Mouse (Mus musculus) limb, embryonic 10.5 days (tissue): ENCODE measurements around the gene Nfkbie. TPM values are rescaled to one million over a fixed set of nuclear protein-coding genes. Genes with fewer than 3 reads are reported as not detected.
A peak's percentile ranks its signal among the peaks of the same experiment; 100 is the strongest.

ENCODE experiments used
- DNase-seq: peaks from one replicate; pipeline ENCODE4 v3.0.0-alpha.2; 2017; ENCODE audit warnings: low spot score
- H3K27ac ChIP-seq: fragments of 300-500 bp; sonication (generic); 2 replicates; pipeline ENCODE4 v1.5.1; 2016; ENCODE audit warnings: mild to moderate bottlenecking
- H3K27me3 ChIP-seq: fragments of 300-500 bp; sonication (generic); 2 replicates; pipeline ENCODE4 v1.6.1; 2016; ENCODE audit warnings: low read depth, mild to moderate bottlenecking; ENCODE audit not compliant: poor library complexity, severe bottlenecking
- H3K36me3 ChIP-seq: fragments of 300-500 bp; sonication (generic); 2 replicates; pipeline ENCODE4 v1.6.1; 2016; ENCODE audit warnings: mild to moderate bottlenecking, moderate library complexity
- H3K4me1 ChIP-seq: fragments of 300-500 bp; sonication (generic); 2 replicates; pipeline ENCODE4 v1.6.1; 2016
- H3K4me3 ChIP-seq: fragments of 300-500 bp; sonication (generic); 2 replicates; pipeline ENCODE4 v1.5.1; 2016; ENCODE audit warnings: mild to moderate bottlenecking, moderate library complexity
- H3K9me3 ChIP-seq: fragments of 300-500 bp; sonication (generic); replicated peaks from 2 replicates; pipeline ENCODE4 v1.6.1; 2016; ENCODE audit warnings: mild to moderate bottlenecking
- WGBS: fragments of 180-500 bp; shearing (Covaris S2); methylation state at CpG from one replicate; pipeline ENCODE4 v1.1.7; 2016; 5-methylcytosine and 5-hydroxymethylcytosine counted together
- polyA plus RNA-seq: library from polyadenylated mRNA; unstranded; fragments of >200 nt; fragmentation: Nextera tagmentation; extraction: Ambion mirVana; gene quantifications from 2 replicates; pipeline ENCODE4 v1.2.1, GENCODE M21; 2016

Nfkbie gene
- polyA plus RNA-seq, 1 experiment from 2014 or later: 5.2 TPM

DNA sequence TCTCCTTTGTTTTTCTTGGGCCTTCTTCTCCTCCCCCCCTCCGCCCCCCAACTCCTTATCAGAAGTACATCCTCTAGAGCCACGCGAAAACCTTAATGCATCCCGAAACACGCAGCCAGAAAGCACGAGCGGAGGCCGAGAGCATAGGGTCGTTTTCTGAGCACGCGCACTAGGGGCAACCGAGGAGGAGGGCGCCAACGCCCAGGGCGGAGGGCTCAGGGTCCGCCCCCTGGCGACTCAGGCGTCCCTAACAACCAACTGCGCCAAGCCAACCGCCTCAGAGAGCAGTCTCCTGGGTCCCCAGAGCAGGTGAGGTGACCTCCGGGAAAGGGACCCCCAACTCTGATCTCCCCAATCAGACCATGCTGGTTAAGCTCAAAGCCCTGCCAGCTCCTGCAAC, 32.2 kb upstream of the Nfkbie start, which contains the start of gene Tcte1:
Tcte1 (plus strand) TSS at position 172 of the 400 bp plus-strand sequence.
- H3K4me3 ChIP-seq: peak within 1 kb of the TSS; percentile 55
- peaks cover 48% of the 10 kb centered on the region for H3K27me3 ChIP-seq
- H3K36me3 ChIP-seq: peaks cover 29% of the 10 kb centered on the region
- H3K4me1 ChIP-seq: peaks cover 42% of the 10 kb centered on the region
- peak within 1 kb of the TSS; percentile 69 for H3K27ac ChIP-seq
- WGBS: 0% methylated on average over 21 of the region's 21 CpGs
- peak; percentile 80 for DNase-seq
- no peaks in the 10 kb centered on the region for H3K9me3 ChIP-seq

DNA sequence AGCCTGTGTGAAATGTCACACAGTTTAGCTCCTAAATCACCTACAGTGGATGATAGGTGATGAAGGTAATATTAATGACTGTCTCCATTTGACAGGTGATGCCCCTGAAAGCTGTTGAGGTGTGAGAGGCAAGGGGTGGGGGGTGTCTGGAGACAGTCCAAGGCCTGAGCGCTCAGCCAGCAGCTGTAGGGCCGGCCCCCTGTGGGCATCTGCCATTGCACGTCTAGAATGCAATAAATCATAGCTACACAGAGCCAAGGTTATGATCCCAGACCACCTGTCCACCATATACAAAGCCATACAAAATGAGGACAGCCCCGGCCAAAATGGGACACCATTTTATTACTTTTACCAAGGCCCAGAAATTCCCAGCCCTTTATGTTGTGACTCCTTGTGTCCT, 30.5 kb upstream of the Nfkbie start:
- DNase-seq: no peak
- peaks cover 55% of the 10 kb centered on the region for H3K27me3 ChIP-seq
- WGBS: 63% methylated on average over 4 of the region's 4 CpGs
- no peak overlapping the region for H3K27ac ChIP-seq
- peaks cover 12% of the 10 kb centered on the region for H3K36me3 ChIP-seq
- peaks cover 41% of the 10 kb centered on the region for H3K4me1 ChIP-seq
- H3K9me3 ChIP-seq: no peaks in the 10 kb centered on the region
- H3K4me3 ChIP-seq: no peak overlapping the region

- H3K4me3 ChIP-seq: no peak overlapping the region
- peaks cover 71% of the 10 kb centered on the region for H3K27me3 ChIP-seq
- H3K36me3 ChIP-seq: no peaks in the 10 kb centered on the region
- H3K27ac ChIP-seq: no peak overlapping the region
- DNase-seq: no peak
- 23% methylated on average over 5 of the region's 5 CpGs for WGBS
- H3K9me3 ChIP-seq: no peaks in the 10 kb centered on the region
- peaks cover 26% of the 10 kb centered on the region for H3K4me1 ChIP-seq
Measured at GRCm38 (mm10) chr17:45526571-45526970, 28.9 kb upstream of the Nfkbie start.

GRCm38 (mm10) chr17:45530346-45530782, 25.1 kb upstream of the Nfkbie start:
- Histone ChIP-seq H3K4me3 (no peak overlapping the region), H3K4me1 (peaks cover 3% of the 10 kb centered on the region; the same call in 1 of the 2 replicates), H3K36me3 (no peaks in the 10 kb centered on the region), H3K27ac (no peak overlapping the region), H3K27me3 (peaks cover 79% of the 10 kb centered on the region), H3K9me3 (no peaks in the 10 kb centered on the region)
- WGBS: 51% methylated on average over 13 of the region's 13 CpGs
- no peak for DNase-seq

GRCm38 (mm10) chr17:45532896-45533295, 22.6 kb upstream of the Nfkbie start:
- H3K4me1 ChIP-seq: no peaks in the 10 kb centered on the region

DNA sequence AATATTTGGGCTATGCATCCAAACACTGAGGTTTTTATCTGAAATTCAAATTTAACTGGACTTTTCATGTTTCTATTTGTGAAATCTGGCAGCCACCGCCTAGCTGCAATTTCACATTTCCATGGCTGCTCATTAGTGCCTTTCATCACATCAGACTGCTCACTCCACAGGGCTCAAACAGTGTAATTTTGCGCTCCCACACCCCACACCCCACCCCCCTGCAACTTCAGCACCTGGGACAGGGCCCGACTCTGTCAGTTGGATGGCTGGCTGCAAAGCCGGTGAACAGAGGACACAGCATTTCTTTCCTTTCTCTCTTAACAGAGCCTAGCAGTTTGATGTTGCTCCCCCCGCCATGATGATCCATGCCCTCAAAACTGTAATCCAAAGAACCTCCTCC, 19.2 kb upstream of the Nfkbie start:
- DNase-seq: peak; percentile 77
- H3K27me3 ChIP-seq: peaks cover 95% of the 10 kb centered on the region
- no peaks in the 10 kb centered on the region for H3K4me1 ChIP-seq
- H3K36me3 ChIP-seq: no peaks in the 10 kb centered on the region
- no peak overlapping the region for H3K4me3 ChIP-seq
- WGBS: 15% methylated on average over 5 of the region's 5 CpGs
- no peaks in the 10 kb centered on the region for H3K9me3 ChIP-seq
- H3K27ac ChIP-seq: no peak overlapping the region

More at GRCm38 (mm10) chr17:45532896-45533295, 22.6 kb upstream of the Nfkbie start:
- DNase-seq: no peak
- peaks cover 84% of the 10 kb centered on the region for H3K27me3 ChIP-seq
- H3K27ac ChIP-seq: no peak overlapping the region
- no peak overlapping the region for H3K4me3 ChIP-seq
- 64% methylated on average over 15 of the region's 15 CpGs for WGBS
- no peaks in the 10 kb centered on the region for H3K36me3 ChIP-seq
- H3K9me3 ChIP-seq: no peaks in the 10 kb centered on the region

- Histone ChIP-seq H3K4me3 (no peak overlapping the region), H3K9me3 (no peaks in the 10 kb centered on the region), H3K27ac (no peak overlapping the region), H3K27me3 (peaks cover 96% of the 10 kb centered on the region), H3K36me3 (no peaks in the 10 kb centered on the region), H3K4me1 (no peaks in the 10 kb centered on the region)
- DNase-seq: no peak
- 69% methylated on average over 4 of the region's 4 CpGs for WGBS
Measured at GRCm38 (mm10) chr17:45538394-45538793, 17.1 kb upstream of the Nfkbie start.

DNA sequence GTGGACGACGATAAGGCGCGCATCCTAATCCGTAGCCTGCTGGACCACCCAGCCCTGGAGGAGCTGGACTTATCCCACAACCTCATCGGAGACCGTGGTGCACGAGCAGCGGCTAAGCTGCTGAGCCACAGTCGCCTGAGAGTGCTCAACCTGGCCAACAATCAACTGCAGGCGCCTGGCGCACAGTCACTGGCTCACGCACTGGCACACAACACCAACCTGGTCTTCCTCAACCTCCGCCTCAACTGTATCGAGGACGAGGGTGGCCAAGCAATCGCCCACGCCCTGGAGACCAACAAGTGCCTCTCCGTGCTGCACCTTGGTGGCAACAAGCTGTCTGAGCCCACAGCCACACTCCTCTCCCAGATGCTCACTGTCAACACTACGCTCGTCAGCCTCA, 15.8 kb upstream of the Nfkbie start:
- no peak overlapping the region for H3K27ac ChIP-seq
- H3K36me3 ChIP-seq: peaks cover 4% of the 10 kb centered on the region; the same call in 1 of the 2 replicates
- no peaks in the 10 kb centered on the region for H3K9me3 ChIP-seq
- H3K27me3 ChIP-seq: peaks cover 98% of the 10 kb centered on the region
- no peak for DNase-seq
- peaks cover 10% of the 10 kb centered on the region for H3K4me1 ChIP-seq
- 79% methylated on average over 21 of the region's 21 CpGs for WGBS
- no peak overlapping the region for H3K4me3 ChIP-seq

- DNase-seq: no peak
- Histone ChIP-seq H3K4me3 (no peak overlapping the region), H3K27me3 (peaks cover 98% of the 10 kb centered on the region), H3K27ac (no peak overlapping the region), H3K36me3 (peaks cover 14% of the 10 kb centered on the region), H3K9me3 (no peaks in the 10 kb centered on the region), H3K4me1 (peaks cover 27% of the 10 kb centered on the region)
- WGBS: 41% methylated on average over 6 of the region's 6 CpGs
Measured at GRCm38 (mm10) chr17:45542129-45542528, 13.4 kb upstream of the Nfkbie start.

DNA sequence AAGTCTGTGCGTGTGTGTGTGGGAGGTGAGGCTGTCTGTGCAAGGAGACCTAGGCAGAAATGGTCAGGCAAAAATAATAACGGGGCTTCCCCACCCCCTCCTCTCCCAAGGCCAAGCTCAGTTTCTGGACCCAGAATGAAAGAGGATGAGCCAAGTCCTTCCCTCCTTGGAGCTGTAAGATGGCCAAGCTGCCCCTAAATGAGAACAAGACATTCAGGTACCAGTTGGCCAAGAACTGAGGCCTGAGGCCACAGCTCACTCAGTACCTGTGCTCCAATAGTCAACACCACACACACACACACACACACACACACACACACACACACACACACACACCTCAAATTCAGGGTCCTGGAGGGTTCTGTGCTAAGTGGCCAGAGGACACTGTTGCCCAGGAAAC, 12.8 kb upstream of the Nfkbie start:
- H3K27me3 ChIP-seq: peaks cover 98% of the 10 kb centered on the region
- H3K27ac ChIP-seq: no peak overlapping the region
- no peak for DNase-seq
- no peaks in the 10 kb centered on the region for H3K9me3 ChIP-seq
- WGBS: 82% methylated on average over 2 of the region's 2 CpGs
- H3K4me3 ChIP-seq: no peak overlapping the region
- peaks cover 27% of the 10 kb centered on the region for H3K4me1 ChIP-seq
- peaks cover 14% of the 10 kb centered on the region for H3K36me3 ChIP-seq

DNA sequence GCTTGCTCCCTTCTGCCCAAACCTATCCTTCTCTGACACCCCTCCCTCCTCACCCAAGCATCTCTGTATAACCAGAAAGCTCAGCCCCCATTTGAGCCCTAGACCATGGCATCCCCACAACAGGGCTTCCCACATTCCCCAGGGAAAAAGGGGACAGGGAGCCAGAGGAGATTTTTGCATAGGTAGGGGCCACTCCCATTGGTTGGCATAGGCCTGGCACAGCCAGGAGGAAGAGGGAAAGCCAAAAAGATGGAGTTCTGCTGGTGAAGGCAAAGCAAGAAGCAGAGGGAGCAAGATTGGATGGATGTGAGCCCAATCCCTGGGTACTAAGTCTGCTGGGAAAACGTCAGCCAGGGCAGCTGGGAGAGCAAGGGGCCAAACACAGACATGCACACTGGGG, 12.4 kb upstream of the Nfkbie start:
- Histone ChIP-seq H3K27ac (no peak overlapping the region), H3K9me3 (no peaks in the 10 kb centered on the region), H3K4me3 (no peak overlapping the region), H3K4me1 (peaks cover 29% of the 10 kb centered on the region), H3K36me3 (peaks cover 14% of the 10 kb centered on the region), H3K27me3 (peaks cover 98% of the 10 kb centered on the region)
- no peak for DNase-seq
- WGBS: 25% methylated on average over 1 of the region's 1 CpGs

- 4% methylated on average over 24 of the region's 24 CpGs for WGBS
- peak overlapping the region; percentile 38; the same call in 1 of the 2 replicates for H3K27ac ChIP-seq
Measured at GRCm38 (mm10) chr17:45544001-45544872, 11.3 kb upstream of the Nfkbie start.

DNA sequence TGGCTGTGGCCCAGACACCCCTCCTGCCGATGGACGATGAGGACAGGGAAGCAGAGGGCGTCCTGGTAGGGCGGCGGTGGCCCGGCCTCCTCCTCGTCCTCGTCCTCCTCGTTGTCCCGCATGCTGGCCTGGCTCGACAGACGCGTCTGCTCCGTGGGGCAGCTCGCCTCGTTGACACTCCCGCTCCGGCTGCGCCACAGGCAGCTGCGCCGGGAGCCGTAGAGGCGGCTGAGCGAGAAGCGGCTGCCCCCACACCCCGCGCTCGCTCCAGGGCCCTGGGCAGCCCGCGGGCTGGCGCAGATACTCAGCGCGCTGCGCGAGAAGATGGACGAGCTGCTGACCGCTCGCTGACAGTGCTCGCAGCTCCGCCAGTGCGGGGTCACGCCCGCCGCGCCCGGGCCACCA, 10.6 kb upstream of the Nfkbie start:
- DNase-seq: peak; percentile 64
- H3K4me3 ChIP-seq: peak overlapping the region; percentile 45
- H3K9me3 ChIP-seq: no peaks in the 10 kb centered on the region
- H3K27ac ChIP-seq: peak overlapping the region; percentile 38; the same call in 1 of the 2 replicates
- peaks cover 47% of the 10 kb centered on the region for H3K4me1 ChIP-seq
- WGBS: 1% methylated on average over 46 of the region's 46 CpGs
- peaks cover 14% of the 10 kb centered on the region for H3K36me3 ChIP-seq
- H3K27me3 ChIP-seq: peaks cover 93% of the 10 kb centered on the region

More at GRCm38 (mm10) chr17:45544001-45544872, 11.3 kb upstream of the Nfkbie start:
- Histone ChIP-seq H3K36me3 (peaks cover 14% of the 10 kb centered on the region), H3K4me1 (peaks cover 40% of the 10 kb centered on the region), H3K9me3 (no peaks in the 10 kb centered on the region), H3K27me3 (peaks cover 99% of the 10 kb centered on the region), H3K4me3 (peak overlapping the region; percentile 45)
- peak; percentile 52 for DNase-seq
